Mouse (Mus musculus): ENCODE measurements at regions not wholly inside any gene's neighbourhood (a gene's known extent, or its start where the extent isn't known, plus 50 kb on each side); places are given as distances from the start of the nearest gene placed in this dataset.

- no peak overlapping the region; the same call in 1 of the 2 replicates for H3K27ac ChIP-seq (ENCODE audit: low read length)
- no peaks in the 10 kb centered on the region for H3K27me3 ChIP-seq (ENCODE audit: insufficient read depth, low read length)
- H3K9ac ChIP-seq (replicated peaks; ENCODE audit: low read length), result no peak overlapping the region
- H3K36me3 ChIP-seq (ENCODE audit: insufficient read depth, low read length), result no peaks in the 10 kb centered on the region
- no peak overlapping the region for H3K4me2 ChIP-seq (replicated peaks; ENCODE audit: low read depth, low read length)
- no peaks in the 10 kb centered on the region for H3K9me3 ChIP-seq (ENCODE audit: low read length)
- WGBS, result 38% methylated on average over 4 of the region's 4 CpGs
- H3K4me1 ChIP-seq (ENCODE audit: insufficient read depth, low read length), result peaks cover 26% of the 10 kb centered on the region
- no peak for ATAC-seq (ENCODE audit: low FRiP score, low TSS enrichment)
- H3K4me3 ChIP-seq (ENCODE audit: low read length), result no peak overlapping the region
Observed at GRCm38 (mm10) chr4:125928196-125928595, 96.2 kb upstream of the Csf3r start.

DNA sequence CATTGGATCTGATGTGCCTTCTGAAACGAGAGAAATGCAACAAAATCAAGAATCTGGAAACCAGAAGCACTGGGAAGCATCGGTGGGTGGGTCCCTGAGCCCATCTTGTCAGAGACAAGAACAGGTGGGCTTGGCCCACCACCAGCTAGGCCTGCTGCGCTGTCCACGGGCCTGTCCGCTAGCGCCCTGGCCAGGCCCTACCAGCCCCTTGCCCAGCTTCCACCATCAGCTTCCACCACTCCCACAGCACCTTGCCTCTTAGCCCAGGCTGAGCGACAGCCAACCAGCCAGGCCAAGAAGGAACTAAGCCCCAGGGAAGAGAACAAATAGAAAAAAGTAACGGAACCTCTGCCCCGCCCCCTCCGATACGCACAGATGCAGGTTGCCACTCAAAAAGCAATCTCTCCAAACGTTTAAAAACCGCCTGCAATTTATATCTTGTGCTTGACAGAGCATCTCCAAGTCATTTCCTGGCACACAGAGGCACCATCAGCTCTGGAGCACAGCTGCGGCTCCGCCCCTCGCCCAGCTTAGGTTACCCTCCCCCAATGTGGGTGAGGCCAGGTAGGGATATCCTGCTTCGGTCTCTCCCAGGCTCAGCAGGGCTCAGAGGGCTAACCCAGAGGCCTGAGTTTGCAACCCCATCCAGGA, 95.1 kb upstream of the Csf3r start:
- 0 out of 2 replicates have a peak overlapping the region, but pooled peaks have one; percentile 6 for H3K4me2 ChIP-seq (replicated peaks; ENCODE audit: low read depth, low read length)
- H3K9me3 ChIP-seq (ENCODE audit: low read length), result no peaks in the 10 kb centered on the region
- H3K27me3 ChIP-seq (ENCODE audit: insufficient read depth, low read length), result no peaks in the 10 kb centered on the region
- ATAC-seq (ENCODE audit: low FRiP score, low TSS enrichment), result peak; percentile 52; the same call in 1 of the 2 replicates
- no peak overlapping the region for H3K9ac ChIP-seq (replicated peaks; ENCODE audit: low read length)
- no peak overlapping the region for H3K4me3 ChIP-seq (ENCODE audit: low read length)
- peaks cover 22% of the 10 kb centered on the region for H3K4me1 ChIP-seq (ENCODE audit: insufficient read depth, low read length)
- peak overlapping the region; percentile 71 for H3K27ac ChIP-seq (ENCODE audit: low read length)
- H3K36me3 ChIP-seq (ENCODE audit: insufficient read depth, low read length), result no peaks in the 10 kb centered on the region
- WGBS, result 37% methylated on average over 17 of the region's 17 CpGs

DNA sequence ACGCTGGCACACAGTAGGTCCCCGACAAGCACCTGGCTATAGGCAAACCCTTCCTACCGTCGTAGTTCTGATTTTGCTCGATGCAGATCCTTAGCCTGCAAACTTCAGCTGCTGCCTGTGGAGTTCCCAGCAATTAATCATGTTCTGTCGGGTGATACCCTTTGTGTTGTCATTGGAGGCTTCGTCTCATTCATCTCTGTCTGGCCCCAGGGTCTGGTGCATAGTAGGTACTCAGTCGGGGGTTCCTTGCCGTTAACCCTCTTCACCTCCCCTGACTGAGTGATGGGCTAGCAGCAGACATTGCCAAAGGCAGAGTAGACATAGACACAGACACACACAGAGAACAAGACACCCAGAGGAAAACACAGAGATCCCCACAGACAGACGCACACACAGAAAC, 93.6 kb upstream of the Csf3r start:
- no peak for ATAC-seq (ENCODE audit: low FRiP score, low TSS enrichment)
- H3K27ac ChIP-seq (ENCODE audit: low read length), result no peak overlapping the region
- H3K4me2 ChIP-seq (replicated peaks; ENCODE audit: low read depth, low read length), result no peak overlapping the region
- WGBS, result 24% methylated on average over 10 of the region's 10 CpGs
- H3K9ac ChIP-seq (replicated peaks; ENCODE audit: low read length), result no peak overlapping the region
- H3K4me1 ChIP-seq (ENCODE audit: insufficient read depth, low read length), result peaks cover 22% of the 10 kb centered on the region
- no peaks in the 10 kb centered on the region for H3K27me3 ChIP-seq (ENCODE audit: insufficient read depth, low read length)
- H3K9me3 ChIP-seq (ENCODE audit: low read length), result no peaks in the 10 kb centered on the region
- H3K36me3 ChIP-seq (ENCODE audit: insufficient read depth, low read length), result no peaks in the 10 kb centered on the region
- no peak overlapping the region for H3K4me3 ChIP-seq (ENCODE audit: low read length)

- 42% methylated on average over 6 of the region's 6 CpGs for WGBS
- no peaks in the 10 kb centered on the region for H3K27me3 ChIP-seq (ENCODE audit: insufficient read depth, low read length)
- H3K4me2 ChIP-seq (replicated peaks; ENCODE audit: low read depth, low read length), result no peak overlapping the region
- H3K4me1 ChIP-seq (ENCODE audit: insufficient read depth, low read length), result peaks cover 22% of the 10 kb centered on the region
- H3K4me3 ChIP-seq (ENCODE audit: low read length), result no peak overlapping the region
- ATAC-seq (ENCODE audit: low FRiP score, low TSS enrichment), result no peak
- H3K9me3 ChIP-seq (ENCODE audit: low read length), result no peaks in the 10 kb centered on the region
- H3K36me3 ChIP-seq (ENCODE audit: insufficient read depth, low read length), result no peaks in the 10 kb centered on the region
- H3K27ac ChIP-seq (ENCODE audit: low read length), result no peak overlapping the region
- H3K9ac ChIP-seq (replicated peaks; ENCODE audit: low read length), result no peak overlapping the region
Observed at GRCm38 (mm10) chr4:125931321-125931720, 93.0 kb upstream of the Csf3r start.

- no peak for ATAC-seq (ENCODE audit: low FRiP score, low TSS enrichment)
- Histone ChIP-seq H3K9ac (replicated peaks; ENCODE audit: low read length) (no peak overlapping the region), H3K27ac (ENCODE audit: low read length) (0 out of 2 replicates have a peak overlapping the region, but pooled peaks have one; percentile 43), H3K9me3 (ENCODE audit: low read length) (no peaks in the 10 kb centered on the region), H3K4me2 (replicated peaks; ENCODE audit: low read depth, low read length) (no peak overlapping the region), H3K4me1 (ENCODE audit: insufficient read depth, low read length) (peaks cover 22% of the 10 kb centered on the region), H3K36me3 (ENCODE audit: insufficient read depth, low read length) (no peaks in the 10 kb centered on the region), H3K4me3 (ENCODE audit: low read length) (no peak overlapping the region), H3K27me3 (ENCODE audit: insufficient read depth, low read length) (no peaks in the 10 kb centered on the region)
- 46% methylated on average over 22 of the region's 22 CpGs for WGBS
Observed at GRCm38 (mm10) chr4:125932036-125932756, 92.2 kb upstream of the Csf3r start.

DNA sequence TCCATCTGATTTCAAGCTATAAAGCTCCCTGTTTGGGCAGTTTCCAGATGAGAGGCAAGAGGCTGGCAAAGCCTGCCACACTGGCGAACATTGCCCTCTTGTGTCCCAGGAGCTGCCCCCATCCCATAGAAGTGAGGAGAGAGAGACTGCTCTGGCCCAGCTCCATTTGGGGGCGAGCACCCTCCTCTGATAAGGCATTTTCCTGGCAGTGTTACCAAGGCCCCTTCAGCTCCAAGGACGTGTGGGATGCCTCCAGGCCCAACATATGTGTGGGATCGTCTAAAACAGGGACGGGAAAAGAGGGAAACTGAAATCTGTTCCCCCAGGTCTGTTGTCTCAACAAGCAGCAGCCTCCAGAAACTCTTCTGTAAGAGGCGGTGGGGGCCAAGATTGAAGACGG, 88.0 kb upstream of the Csf3r start:
- 67% methylated on average over 7 of the region's 7 CpGs for WGBS

GRCm38 (mm10) chr4:125938186-125938585, 86.2 kb upstream of the Csf3r start:
- Histone ChIP-seq H3K4me3 (ENCODE audit: low read length) (no peak overlapping the region), H3K36me3 (ENCODE audit: insufficient read depth, low read length) (no peaks in the 10 kb centered on the region), H3K4me2 (replicated peaks; ENCODE audit: low read depth, low read length) (no peak overlapping the region), H3K27ac (ENCODE audit: low read length) (no peak overlapping the region), H3K4me1 (ENCODE audit: insufficient read depth, low read length) (no peaks in the 10 kb centered on the region), H3K9ac (replicated peaks; ENCODE audit: low read length) (no peak overlapping the region), H3K27me3 (ENCODE audit: insufficient read depth, low read length) (no peaks in the 10 kb centered on the region), H3K9me3 (ENCODE audit: low read length) (no peaks in the 10 kb centered on the region)
- ATAC-seq (ENCODE audit: low FRiP score, low TSS enrichment), result no peak
- 65% methylated on average over 6 of the region's 6 CpGs for WGBS

More for the DNA sequence above, 88.0 kb upstream of the Csf3r start:
- H3K4me1 ChIP-seq (ENCODE audit: insufficient read depth, low read length), result no peaks in the 10 kb centered on the region; the same call in 1 of the 2 replicates
- no peak overlapping the region for H3K27ac ChIP-seq (ENCODE audit: low read length)
- H3K4me2 ChIP-seq (replicated peaks; ENCODE audit: low read depth, low read length), result no peak overlapping the region
- ATAC-seq (ENCODE audit: low FRiP score, low TSS enrichment), result no peak
- H3K9me3 ChIP-seq (ENCODE audit: low read length), result no peaks in the 10 kb centered on the region
- no peaks in the 10 kb centered on the region for H3K27me3 ChIP-seq (ENCODE audit: insufficient read depth, low read length)
- H3K36me3 ChIP-seq (ENCODE audit: insufficient read depth, low read length), result no peaks in the 10 kb centered on the region
- no peak overlapping the region for H3K4me3 ChIP-seq (ENCODE audit: low read length)
- no peak overlapping the region for H3K9ac ChIP-seq (replicated peaks; ENCODE audit: low read length)

DNA sequence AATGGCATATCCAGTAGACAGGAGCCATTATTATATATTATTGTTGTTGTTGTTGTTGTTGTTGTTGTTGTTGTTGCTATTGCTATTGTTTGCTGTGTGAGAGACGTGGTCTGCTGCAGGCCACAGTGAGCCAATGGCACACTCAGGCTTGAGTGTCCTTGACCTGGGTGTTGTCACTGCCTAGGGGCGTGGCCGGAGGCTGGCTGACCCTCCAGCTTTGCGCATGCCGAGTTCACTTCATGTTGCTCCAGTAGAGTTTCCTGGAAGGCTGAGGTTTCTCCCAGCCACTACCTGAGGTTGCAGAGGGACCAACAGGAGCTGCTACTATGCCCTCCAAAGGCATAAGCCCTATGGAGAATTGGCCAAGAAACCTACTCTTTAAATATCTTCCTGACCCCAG, 83.1 kb upstream of the Csf3r start:
- H3K9me3 ChIP-seq (ENCODE audit: low read length), result no peaks in the 10 kb centered on the region
- no peak overlapping the region for H3K27ac ChIP-seq (ENCODE audit: low read length)
- WGBS, result 46% methylated on average over 5 of the region's 5 CpGs
- no peaks in the 10 kb centered on the region for H3K27me3 ChIP-seq (ENCODE audit: insufficient read depth, low read length)
- no peaks in the 10 kb centered on the region for H3K4me1 ChIP-seq (ENCODE audit: insufficient read depth, low read length)
- H3K4me3 ChIP-seq (ENCODE audit: low read length), result no peak overlapping the region
- no peak overlapping the region for H3K4me2 ChIP-seq (replicated peaks; ENCODE audit: low read depth, low read length)
- ATAC-seq (ENCODE audit: low FRiP score, low TSS enrichment), result no peak
- no peaks in the 10 kb centered on the region for H3K36me3 ChIP-seq (ENCODE audit: insufficient read depth, low read length)
- no peak overlapping the region for H3K9ac ChIP-seq (replicated peaks; ENCODE audit: low read length)

DNA sequence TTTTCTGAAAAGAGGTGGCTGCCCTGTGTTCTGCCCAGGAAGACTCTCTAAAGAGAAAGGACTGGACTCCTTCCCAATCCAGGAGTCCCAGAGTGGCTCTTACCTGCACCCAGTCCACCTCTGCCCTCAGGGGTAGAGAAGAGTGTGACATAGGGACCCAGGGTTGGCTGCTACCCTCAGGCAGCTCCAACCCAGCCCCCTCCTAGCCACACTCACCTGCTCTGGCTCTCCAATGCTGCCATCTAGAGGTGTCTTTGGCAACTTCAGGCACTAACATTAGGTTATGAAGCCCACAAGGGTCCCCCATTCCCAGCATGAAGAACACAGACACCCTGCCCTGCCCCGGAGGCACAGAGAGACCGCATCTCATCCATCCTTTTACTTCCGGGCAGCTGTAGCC, 82.4 kb upstream of the Csf3r start:
- Histone ChIP-seq H3K4me3 (ENCODE audit: low read length) (no peak overlapping the region), H3K36me3 (ENCODE audit: insufficient read depth, low read length) (no peaks in the 10 kb centered on the region), H3K4me1 (ENCODE audit: insufficient read depth, low read length) (no peaks in the 10 kb centered on the region), H3K27me3 (ENCODE audit: insufficient read depth, low read length) (no peaks in the 10 kb centered on the region), H3K9ac (replicated peaks; ENCODE audit: low read length) (no peak overlapping the region), H3K4me2 (replicated peaks; ENCODE audit: low read depth, low read length) (no peak overlapping the region), H3K9me3 (ENCODE audit: low read length) (no peaks in the 10 kb centered on the region), H3K27ac (ENCODE audit: low read length) (no peak overlapping the region)
- 0 out of 2 replicates have a peak, but pooled peaks have one; percentile 21 for ATAC-seq (ENCODE audit: low FRiP score, low TSS enrichment)
- 47% methylated on average over 3 of the region's 3 CpGs for WGBS

DNA sequence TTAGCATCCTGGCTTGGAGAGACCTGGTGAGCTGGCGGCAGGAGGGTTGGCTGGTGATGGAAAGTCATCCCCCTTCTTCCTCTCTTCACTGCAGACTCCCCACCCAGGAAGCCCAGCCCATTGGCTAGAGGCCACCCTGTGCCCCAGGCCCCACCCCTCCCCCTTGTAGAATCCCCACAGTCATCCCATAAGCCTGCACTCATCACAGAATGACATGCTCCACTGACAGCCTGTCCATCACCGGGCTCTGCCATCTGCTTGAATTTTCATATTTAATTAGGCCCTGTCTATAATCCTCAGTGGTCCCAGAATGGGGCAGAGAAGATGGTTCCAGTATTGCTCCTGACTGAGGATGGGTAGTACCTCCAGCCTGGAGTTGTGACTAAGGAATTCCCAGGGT, 79.3 kb upstream of the Csf3r start:
- no peak overlapping the region for H3K4me2 ChIP-seq (replicated peaks; ENCODE audit: low read depth, low read length)
- no peaks in the 10 kb centered on the region for H3K27me3 ChIP-seq (ENCODE audit: insufficient read depth, low read length)
- no peak overlapping the region for H3K9ac ChIP-seq (replicated peaks; ENCODE audit: low read length)
- H3K27ac ChIP-seq (ENCODE audit: low read length), result no peak overlapping the region
- ATAC-seq (ENCODE audit: low FRiP score, low TSS enrichment), result no peak
- 73% methylated on average over 2 of the region's 2 CpGs for WGBS
- no peak overlapping the region for H3K4me3 ChIP-seq (ENCODE audit: low read length)
- no peaks in the 10 kb centered on the region for H3K9me3 ChIP-seq (ENCODE audit: low read length)
- H3K4me1 ChIP-seq (ENCODE audit: insufficient read depth, low read length), result no peaks in the 10 kb centered on the region
- H3K36me3 ChIP-seq (ENCODE audit: insufficient read depth, low read length), result no peaks in the 10 kb centered on the region
